Mouse (Mus musculus): ENCODE data around the gene Leprot.

DNA sequence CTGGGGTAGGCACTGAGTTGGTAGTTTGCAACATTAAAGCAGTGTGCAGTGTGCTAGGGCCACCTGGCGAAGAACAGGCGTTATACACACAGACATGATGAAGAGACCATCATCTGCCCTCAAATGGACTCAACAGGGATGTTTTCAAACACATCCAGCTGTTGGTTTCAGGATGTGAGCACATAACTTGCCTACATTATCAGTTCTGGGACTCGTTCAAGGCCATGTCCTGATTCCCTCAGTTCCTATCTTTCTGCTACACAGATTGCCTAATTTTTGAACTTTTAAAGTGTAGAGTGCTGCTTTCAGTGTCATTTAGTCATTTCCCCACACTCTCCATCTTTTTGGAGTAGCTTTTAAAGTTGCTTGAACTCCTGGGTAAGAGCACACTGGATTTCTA, 35.6 kb downstream of the Leprot start:
- TF ChIP-seq CTCF (IDR thresholded peaks at IDR 0.05; ENCODE audit: extremely low read depth, insufficient read depth, low read length), result no peak
- no peak for TF ChIP-seq POLR2A (IDR thresholded peaks at IDR 0.05; ENCODE audit: extremely low read depth, insufficient read depth, low read length)
